Mouse (Mus musculus): ENCODE results near the gene Gpx8.

Gpx8 gene

DNA sequence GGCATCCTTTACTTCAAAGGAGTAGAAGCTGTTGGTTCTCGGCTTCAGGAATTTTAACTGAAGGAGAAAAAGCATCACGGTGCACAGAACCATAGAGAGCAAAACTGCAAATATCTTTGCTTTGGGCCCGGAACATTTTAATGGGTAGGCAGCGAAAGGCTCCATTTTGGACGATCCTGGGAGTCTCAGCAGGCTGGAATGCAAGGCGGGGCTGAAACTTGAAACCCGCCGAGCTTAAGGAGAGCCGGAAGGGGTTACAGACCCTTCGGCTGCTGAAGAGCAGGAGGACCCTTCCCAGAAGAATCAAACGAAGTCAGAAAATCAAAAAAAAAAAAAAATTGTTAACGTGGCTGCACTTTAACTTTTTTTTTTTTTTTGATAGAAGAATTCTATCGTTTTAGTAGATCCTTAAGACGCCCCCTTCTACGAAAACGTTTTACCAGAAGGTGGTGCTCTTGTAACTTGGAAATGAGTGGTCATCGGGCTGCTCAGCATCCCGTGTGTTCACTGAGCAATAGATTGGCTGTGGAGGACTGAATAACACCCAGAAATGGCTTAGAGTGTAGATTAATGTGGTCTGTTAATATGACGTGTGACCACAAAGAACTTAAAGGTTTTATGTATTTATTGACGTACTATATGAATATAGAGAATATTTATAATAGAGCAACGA is at the start of gene Gpx8:
TSS of gene Gpx8 (minus strand) at position 200 of the 673 bp plus-strand sequence.
- peak in 1 of 2 experiments; percentile 27 for DNase-seq (ENCODE audit: low spot score in 2 of 2)

DNA sequence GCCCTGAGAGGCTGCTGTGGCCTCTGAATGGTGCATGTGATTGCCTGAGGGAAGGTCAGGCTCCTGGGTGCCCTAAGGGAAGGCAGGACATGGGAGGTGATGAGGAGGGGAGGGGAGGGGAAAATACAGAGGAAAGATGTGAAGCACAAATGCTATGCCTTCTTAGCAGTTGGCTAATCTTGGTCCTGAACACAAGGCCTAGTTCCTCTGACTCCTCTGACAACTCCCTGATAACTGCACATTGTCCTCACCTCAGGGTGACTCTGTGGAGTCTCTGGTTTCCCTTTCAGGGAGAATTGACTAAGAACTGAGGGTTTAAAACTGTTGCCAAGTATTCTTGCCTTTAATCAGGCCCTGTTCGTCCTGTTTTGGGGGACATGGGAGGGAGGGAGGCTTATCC is 48.4 kb upstream of the Gpx8 start:
- no peak for DNase-seq (ENCODE audit: low spot score in 2 of 2)

DNA sequence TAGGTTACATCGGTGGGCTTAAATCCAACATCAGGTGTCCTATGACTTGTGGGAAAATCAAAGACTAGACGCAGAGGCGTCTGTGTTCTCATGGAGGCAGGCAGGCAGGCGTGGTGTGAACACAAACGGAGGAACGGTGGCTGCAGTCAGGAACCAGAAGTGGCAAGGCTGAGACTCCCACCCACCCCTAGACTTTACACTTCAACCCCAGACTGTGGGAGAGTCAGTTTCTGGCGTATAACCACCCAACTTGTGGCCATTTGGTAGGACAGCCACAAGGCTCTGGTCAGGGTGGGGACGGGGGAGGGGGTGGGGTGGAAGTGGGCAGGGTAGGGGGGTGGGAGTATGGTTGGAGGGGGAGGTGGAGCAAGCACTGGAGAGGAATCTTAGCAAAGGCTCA is 44.3 kb upstream of the Gpx8 start:
- no peak for DNase-seq (ENCODE audit: low spot score in 2 of 2)

DNA sequence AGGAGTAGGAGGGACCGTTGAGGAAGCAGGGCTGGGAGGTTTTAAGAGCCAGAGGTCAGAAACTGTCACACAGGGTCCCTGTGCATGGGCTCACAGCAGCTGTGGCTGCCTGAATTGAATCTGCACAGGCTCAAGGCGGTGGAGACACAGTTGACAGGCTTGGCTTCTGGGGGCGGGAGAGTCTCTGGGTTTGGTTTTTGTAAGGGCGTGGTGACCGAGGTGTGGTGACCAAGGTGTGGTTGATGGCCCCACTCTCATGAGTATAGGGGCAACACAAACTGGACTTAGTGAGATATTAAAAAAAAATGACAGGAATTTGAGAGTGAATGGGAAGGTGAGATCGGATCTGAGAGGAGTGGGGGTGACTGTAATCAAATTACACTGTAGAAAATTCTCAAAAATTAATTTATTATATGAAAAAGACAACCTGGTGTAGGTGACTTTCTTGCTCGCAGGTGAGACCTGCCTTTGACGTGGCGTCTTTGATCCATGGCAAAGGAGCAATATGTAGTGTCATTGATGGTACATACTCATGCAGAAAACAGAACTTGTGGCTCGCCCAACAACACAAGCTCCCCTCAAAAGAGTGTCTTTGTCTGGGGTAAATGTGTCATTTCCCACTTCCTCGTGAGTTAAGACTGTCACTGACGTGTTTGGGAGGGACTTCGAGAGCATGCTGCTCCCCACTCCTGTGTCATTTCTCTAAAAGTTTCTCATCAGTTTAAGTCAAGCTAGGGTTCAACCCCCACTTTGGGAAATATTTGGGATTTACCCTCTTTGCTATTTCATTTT is 41.2 kb upstream of the Gpx8 start:
- no peak for DNase-seq (ENCODE audit: low spot score in 2 of 2)

DNA sequence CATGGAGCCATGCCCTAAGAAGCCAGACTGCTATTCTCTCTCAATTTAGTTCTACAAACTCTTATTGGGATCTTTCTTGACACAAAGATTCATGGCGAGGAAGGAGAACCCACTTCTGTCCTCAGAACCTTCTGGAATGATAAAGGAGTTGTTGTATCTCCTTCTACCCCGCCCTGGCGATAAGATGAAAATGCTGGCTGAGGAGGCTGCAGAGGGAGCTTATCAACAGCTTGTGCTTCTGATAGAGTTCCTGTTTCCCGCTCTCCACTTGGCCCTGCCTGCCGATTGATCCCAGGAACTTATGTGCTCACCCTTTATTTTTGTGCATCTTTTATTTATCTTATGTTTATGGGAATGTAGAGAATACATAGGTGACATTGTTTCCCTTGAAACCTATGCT is 38.5 kb upstream of the Gpx8 start:
- DNase-seq (ENCODE audit: low spot score in 2 of 2), result no peak

DNA sequence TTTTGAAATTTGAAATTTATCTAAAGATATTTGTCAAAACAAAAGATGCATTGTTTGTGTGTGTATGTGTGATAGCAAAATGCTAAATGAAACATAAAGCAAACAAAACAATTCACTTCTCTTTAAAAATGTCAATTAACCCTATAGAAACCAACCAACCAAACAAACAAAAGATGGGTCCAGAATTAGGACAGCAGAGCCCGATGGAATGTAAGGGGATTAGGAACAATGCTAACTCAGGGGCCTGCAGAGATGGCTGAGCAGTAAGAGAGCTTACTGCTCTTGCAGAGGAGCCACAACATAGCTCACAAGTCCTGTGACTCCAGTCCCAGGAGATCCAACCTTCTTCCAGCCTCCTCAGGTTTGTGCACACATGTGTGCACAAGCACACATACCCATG is 35.9 kb upstream of the Gpx8 start:
- DNase-seq (ENCODE audit: low spot score in 2 of 2), result no peak

DNA sequence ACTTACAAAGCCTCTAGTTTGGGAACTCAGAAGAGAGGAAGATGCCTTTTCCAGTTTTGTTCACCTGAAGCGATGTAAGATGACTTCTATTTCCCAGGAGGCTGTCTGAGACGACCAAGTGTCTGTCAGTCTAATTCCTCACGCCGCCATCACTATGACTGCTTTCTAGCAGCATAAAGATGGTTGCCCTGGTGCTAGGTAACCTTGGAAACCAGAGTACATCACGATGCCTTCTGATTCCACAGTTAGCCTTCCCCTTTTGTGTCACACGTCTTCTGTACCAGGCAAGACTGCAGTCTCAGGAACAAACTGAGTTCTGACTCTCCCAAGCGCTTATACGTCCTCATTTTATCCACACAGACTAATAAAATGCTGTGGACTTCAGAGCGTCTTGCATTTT is 32.8 kb upstream of the Gpx8 start:
- no peak for DNase-seq (ENCODE audit: low spot score in 2 of 2)

DNA sequence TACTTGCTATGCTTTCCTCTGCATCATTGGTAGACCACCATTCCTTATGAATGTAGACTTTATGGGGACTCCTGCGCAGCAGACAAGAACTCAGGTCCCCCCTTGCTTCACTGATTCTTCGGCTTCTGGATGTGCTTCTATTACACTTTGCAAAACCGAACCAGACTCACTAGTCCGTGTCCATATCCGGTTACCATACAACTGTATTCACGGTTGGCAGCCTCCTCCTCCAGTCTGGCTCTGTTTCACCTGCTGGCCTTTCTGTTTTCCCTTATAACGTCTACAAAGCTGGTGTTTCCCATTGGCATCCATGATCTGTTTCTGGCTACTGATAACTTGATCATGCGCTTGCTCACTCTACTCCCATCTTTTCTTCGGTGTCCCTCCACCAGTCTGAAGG is 18.3 kb upstream of the Gpx8 start:
- DNase-seq (ENCODE audit: low spot score in 2 of 2), result no peak

DNA sequence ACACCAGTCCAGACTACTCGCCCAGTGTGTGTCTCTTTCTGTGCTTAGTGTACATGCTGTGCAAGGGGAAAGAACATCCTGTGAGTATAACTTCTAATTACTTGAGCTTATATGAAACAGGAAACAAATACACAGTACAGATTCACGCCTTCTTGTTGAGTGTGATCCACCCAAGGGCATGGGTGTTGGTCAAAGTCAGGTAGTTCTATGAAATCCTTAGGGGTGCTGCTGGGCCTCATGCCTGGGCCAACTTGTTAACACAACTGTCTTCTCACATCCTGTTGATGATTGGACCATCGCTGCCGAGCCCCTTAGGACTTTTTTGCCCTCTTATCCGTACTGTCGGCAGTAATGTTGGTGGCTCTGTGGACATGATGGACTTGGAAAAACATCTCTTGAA is 15.5 kb upstream of the Gpx8 start:
- DNase-seq (ENCODE audit: low spot score in 2 of 2), result no peak

DNA sequence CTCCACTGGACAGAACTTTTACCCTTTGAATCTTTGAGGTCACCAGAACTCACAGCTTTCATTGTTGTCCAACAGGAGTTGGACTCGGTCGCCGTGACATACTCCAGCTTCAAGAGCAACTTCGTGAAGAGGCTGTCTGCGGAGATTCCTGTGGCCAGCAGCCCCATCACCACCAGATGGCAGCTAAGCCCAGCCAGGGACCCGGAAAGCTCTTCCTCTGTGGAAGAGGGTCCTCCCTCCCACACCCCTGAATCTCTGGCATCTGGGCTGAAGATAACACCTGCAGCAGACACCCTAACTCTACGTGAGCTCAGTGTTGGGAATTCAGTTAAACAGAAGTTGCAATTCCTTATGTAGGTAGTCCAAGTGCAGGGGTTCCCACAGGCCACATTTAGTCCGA is 9.6 kb upstream of the Gpx8 start:
- DNase-seq (ENCODE audit: low spot score in 2 of 2), result no peak

DNA sequence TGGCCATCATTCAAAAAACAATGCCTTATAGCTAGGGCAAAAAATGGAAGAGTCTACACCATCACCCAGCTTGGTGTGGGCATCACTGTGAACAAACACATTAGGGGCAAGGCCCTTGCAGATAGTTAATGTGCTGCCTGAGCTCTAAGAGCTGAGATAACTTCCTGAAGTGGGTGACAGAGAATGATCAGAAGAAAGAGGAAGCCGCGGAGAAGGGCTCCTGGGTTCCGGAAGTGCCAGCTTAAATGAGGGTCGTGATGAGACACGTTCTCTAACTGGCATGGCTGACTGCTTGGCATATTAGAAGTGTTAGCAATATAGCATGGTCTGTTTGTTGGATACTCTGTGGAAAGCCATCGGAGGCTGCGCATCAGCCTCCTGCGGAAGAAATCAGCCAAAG is 8.0 kb upstream of the Gpx8 start:
- DNase-seq (ENCODE audit: low spot score in 2 of 2), result no peak

DNA sequence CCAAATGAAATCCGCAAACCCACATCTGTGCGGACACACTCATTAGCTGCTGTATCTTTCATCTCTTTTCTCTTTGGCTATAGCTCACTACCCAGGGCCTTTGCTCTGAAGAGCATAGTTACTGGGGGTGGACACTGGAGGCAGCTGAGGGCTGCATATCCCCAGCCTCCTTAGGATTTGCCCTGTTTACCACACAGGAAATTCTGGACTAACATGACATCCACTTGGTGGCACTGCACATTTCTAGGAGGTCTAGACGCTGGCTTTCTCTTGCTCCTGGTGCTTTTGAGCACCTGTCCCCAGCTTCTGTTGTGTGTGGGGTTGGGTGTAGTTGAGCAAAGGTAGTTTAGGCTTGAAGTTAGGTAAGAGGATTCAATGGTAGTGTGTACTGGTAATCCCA is 1.4 kb upstream of the Gpx8 start:
- no peak for DNase-seq (ENCODE audit: low spot score in 2 of 2)

DNA sequence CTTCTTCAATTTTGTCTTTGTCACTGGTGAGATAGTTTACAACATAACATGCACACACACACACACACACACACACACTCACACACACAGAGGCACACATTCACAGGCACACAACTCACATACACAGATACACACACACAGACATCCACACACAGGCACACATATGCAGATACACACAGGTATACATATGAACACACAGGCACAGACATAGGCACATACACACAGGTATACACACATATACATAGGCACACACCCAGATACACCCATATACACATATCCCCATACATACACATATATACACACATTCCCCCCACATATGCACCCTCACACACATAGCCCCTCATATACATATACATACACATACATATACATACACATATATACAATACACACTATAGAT is 808 bp upstream of the Gpx8 start:
- no peak for DNase-seq (ENCODE audit: low spot score in 2 of 2)

DNA sequence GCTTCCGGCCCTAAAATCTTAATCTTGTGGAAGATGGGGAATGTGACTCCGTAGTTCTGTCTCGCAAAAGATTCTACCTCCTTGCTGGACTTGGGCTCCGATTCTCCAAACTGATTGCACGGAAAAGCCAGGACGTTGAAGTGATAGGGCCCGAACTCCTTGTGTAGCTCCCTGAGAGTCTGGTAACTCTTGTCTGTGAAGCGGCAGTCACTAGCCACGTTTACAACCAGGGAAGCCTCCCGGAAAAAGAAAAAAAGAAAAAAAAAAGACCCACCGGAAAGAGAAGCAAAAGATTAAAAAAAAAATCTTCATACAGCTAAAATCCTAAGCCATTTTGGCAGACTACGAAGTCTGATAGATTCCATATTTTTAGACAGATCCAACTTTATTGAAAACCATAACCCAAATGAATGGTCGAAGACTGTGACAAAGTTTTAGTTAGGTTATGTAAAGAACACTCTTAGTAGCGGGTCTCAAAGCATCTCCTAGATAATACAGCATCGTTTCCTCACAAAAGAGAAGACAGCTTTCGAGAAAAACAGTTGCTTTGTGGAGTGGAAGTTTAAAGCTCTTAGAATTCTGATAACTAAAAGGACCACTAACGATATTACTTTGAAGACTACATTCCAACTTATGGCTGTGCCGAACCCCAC is 626 bp downstream of the Gpx8 start:
- no peak for DNase-seq (ENCODE audit: low spot score in 2 of 2)

DNA sequence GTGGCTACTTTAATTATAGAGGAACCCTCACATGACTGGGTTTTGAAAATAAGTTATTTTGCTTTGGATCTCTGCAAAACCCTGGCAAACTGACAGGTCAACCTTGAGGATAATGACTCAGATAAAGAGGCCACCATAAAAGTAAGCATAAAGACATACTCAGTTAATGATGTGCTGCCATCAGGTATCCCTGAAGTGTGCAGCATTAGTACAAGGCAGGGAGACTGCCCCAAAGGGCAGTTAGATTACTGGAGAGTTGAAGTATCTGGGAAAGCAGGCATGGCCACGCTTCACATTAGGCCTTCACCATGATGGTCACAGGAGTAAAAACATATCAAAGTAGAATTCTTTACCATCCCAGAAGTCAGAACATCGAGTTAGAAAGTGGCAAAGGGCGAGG is 1.3 kb downstream of the Gpx8 start:
- no peak for DNase-seq (ENCODE audit: low spot score in 2 of 2)

DNA sequence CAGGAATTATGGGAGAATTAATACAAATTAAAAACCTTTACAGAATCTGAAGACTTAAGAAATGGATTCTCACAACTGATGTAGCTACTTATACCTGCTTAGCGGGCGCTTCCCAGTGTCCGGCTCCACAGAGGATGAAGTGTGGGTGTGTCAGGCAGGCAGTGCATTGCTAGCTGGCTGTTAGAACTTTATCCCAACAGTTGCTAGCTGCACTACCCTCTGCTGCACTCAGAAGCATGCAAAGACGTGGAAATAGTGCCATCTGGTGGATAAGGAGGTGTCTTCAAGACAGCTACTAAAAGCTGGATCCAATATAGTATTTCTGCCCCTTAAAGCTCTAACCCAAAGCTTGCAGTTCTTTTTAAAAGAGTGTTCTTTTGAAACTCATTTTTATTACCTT is 10.4 kb downstream of the Gpx8 start:
- peak; percentile 33 to 62 for DNase-seq (ENCODE audit: low spot score in 2 of 2)

DNA sequence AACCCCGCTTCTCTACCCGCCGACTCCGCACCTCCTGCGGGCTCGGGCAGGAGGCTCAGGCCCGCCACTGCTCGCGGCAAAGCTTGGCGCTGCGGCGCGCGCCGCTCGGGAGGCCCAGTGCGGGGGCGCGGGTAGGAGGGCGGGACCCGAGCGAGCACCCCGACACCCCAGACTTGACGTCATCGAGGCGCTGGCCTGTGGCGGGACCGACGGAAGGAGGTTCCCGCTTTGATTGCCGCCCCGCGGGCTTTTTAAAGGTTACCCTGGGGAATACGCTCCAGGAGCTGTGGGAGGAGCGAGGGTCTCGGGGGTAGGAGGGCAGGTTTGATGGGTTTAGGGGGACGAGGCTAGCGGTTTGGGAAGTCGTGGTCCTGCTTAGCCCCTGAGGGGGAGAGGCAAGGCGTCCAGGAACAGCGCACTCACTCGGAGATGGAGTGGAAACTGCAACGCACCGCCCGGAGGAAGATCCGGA is 11.2 kb downstream of the Gpx8 start, which contains the start of gene Cdc20b:
TSS of gene Cdc20b (plus strand) at position 162 of the 472 bp plus-strand sequence.
- no peak for DNase-seq (ENCODE audit: low spot score in 2 of 2)

DNA sequence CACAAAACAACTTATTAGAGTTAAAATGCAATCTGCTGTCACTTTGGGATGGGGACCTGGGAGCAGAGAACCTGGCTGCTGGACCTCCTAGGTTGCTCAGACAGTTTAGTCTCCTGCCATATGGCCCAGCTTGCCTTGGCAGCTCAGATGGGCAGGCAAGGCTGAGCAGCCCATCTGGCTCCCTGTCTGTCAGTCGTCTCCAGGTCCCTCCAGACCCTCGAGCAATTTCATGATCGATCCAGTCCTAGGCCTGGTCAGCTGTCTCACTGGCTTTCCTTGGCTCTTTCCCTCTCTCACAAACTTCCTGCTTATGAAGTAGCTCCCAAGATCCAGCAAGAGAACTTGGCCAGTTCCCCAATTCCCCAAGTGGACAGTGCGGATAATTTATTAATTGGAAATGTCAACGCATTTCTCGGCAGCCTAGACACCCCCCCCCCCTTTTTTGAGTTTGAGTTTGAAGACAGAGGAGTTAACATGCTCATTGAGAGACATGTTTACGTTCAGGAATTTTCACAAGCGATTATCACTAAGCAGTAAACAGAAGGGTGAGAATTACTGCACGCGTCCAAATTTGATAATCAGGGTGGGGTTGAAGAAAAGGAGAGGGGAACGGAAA is 11.8 kb downstream of the Gpx8 start:
- no peak for DNase-seq (ENCODE audit: low spot score in 2 of 2)

DNA sequence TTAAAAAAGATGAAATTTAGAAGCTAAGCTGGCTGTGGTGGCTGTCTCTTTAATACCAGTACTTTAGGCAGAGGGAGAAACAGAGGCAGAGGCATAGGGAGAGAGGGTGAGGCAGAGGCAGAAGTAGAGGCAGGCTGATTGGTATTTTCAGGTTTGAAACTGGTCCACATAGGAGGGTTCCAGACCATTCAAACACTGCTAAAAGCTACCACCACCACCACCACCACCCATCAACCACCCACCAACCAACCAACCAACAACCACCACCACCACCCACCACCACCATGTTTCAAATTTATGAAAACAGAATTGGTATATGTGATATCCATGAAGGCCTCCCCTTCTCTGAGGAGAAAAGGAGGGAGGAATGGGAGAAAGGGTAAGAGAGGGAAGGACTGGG is 13.4 kb downstream of the Gpx8 start:
- DNase-seq (ENCODE audit: low spot score in 2 of 2), result no peak

DNA sequence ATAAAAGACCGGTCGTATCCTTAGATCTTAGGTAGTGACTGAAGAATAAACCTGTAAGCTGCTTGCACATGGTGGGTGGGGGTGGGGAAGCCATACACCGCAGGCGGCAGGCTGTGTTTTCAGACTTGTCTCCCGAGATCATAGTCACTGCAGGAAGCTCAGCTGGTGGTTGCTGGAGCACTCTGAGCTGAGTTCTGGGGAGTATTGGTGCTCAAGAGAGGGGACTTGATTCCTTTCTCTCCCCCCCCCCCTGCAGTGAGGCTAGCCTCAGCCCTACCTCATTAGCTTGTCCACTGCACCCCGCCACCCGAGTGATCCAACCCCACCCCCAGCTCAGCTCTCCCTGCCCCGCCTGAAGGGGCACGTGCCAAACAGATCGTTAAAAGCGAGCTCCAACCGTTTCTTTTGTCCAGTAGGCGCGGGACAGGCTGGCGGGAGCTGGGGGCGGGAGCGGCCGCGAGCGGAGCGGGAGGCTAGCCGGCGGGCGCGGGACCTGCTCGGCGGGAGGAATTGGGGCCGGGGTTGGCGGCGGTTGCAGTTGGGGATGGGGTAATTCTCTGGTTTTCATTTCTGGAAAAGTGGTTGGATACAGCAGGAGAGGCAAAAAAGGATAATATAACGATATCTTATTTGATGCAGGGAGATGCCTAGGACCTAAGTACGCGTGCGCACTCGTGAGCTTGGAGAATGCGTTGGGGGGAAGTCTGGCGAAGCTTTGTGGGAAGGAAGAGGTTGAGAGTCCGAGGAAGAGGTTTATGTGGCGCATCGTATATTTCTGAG is 14.2 kb downstream of the Gpx8 start:
- DNase-seq (ENCODE audit: low spot score in 2 of 2), result peak in 1 of 2 experiments; percentile 27

DNA sequence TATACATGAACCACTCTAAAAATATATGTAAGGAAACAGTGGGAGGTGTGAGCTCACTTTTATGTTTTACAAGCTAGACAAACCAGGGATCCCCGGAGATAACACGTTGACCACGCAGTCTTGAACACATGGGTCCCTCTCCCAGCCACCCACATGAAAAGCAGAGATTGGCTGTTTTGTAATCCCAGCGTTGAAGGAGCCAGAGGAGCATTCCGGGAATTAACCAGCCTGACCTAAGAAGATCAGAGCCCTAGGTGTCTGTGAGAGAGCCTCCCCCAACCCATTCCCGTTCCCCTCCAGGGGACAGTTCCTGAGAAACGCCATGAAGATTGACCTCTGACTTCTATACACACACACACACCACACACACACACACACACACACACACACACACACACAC is 14.9 kb downstream of the Gpx8 start:
- DNase-seq (ENCODE audit: low spot score in 2 of 2), result no peak
